Mouse (Mus musculus) CH12.LX (cell line): ENCODE data around the gene Il18. TPM values are rescaled to one million over a fixed set of nuclear protein-coding genes. Genes with fewer than 3 reads are reported as not detected.
A peak's percentile ranks its signal among the peaks of the same experiment; 100 is the strongest.

Source experiments
- DNase-seq: peaks from one replicate; pipeline ENCODE4 v3.0.0-alpha.2; 2013; ENCODE audit errors: extremely low read depth
- H3K27ac ChIP-seq: 2 replicates; pipeline ENCODE4 v1.5.1; 2012; ENCODE audit warnings: low read depth, mild to moderate bottlenecking, control low read depth, moderate library complexity; ENCODE audit not compliant: insufficient read depth
- H3K27me3 ChIP-seq: replicated peaks from 2 replicates; pipeline ENCODE3; 2012; ENCODE audit warnings: inconsistent platforms
- H3K36me3 ChIP-seq, 2 experiments: replicated peaks in 1 of 2; 2 replicates each; pipeline versions ENCODE3 to v1.6.1; 2012; ENCODE audit warnings: inconsistent platforms in 1 of 2, low read length in 1 of 2, mild to moderate bottlenecking in 1 of 2, mixed read lengths in 1 of 2, moderate library complexity in 1 of 2; ENCODE audit not compliant: control insufficient read depth in 1 of 2, insufficient read depth in 1 of 2
- H3K4me1 ChIP-seq, 2 experiments: 2 replicates each; pipeline ENCODE4 v1.6.1; 2012; ENCODE audit warnings: inconsistent platforms in 1 of 2, moderate library complexity in 1 of 2; ENCODE audit not compliant: insufficient read depth in 2 of 2, control insufficient read depth in 1 of 2
- H3K4me2 ChIP-seq: 2 replicates; pipeline ENCODE4 v1.6.1; 2012; ENCODE audit warnings: low read depth, mild to moderate bottlenecking, control low read depth; ENCODE audit not compliant: poor library complexity, insufficient read depth, severe bottlenecking
- H3K4me3 ChIP-seq, 3 experiments: fragments of 150-350 bp in 1 of 3; sonication (generic) in 1 of 3; replicated peaks in 1 of 3; 2 replicates each; pipeline versions ENCODE3 to v1.5.1; 2011 to 2012; ENCODE audit warnings: low read depth in 2 of 3, low read length in 2 of 3, mild to moderate bottlenecking in 2 of 3, moderate library complexity in 2 of 3, control low read depth in 1 of 3, improper control_type of control experiment in 1 of 3, inconsistent platforms in 1 of 3, mixed read lengths in 1 of 3; ENCODE audit not compliant: poor library complexity in 1 of 3
- H3K79me2 ChIP-seq: replicated peaks from 2 replicates; pipeline ENCODE4 v1.6.1; 2012; ENCODE audit warnings: mild to moderate bottlenecking, moderate library complexity; ENCODE audit not compliant: control insufficient read depth, poor library complexity, insufficient read depth, severe bottlenecking; ENCODE audit errors: extremely low read depth
- H3K9ac ChIP-seq: 2 replicates; pipeline ENCODE4 v1.6.1; 2012; ENCODE audit warnings: low read depth, mild to moderate bottlenecking, control low read depth, moderate library complexity; ENCODE audit not compliant: insufficient read depth
- H3K9me3 ChIP-seq: replicated peaks from 2 replicates; pipeline ENCODE3; 2012; ENCODE audit warnings: low read length, inconsistent platforms, mixed read lengths
- BHLHE40 ChIP-seq: IDR thresholded peaks from 2 replicates; pipeline ENCODE4 v1.6.1; 2011; ENCODE audit warnings: mild to moderate bottlenecking, low read depth, low read length, improper control_type of control experiment
- CHD1 ChIP-seq: IDR thresholded peaks from 2 replicates; pipeline ENCODE4 v1.6.1; 2012; ENCODE audit warnings: low read depth, low read length, improper control_type of control experiment, inconsistent platforms
- CHD2 ChIP-seq: IDR thresholded peaks from 2 replicates; pipeline ENCODE4 v1.6.1; 2011; ENCODE audit warnings: low read length, improper control_type of control experiment
- CTCF ChIP-seq, 2 experiments: IDR thresholded peaks in 1 of 2; conservative IDR thresholded peaks in 1 of 2; 2 replicates each; pipeline ENCODE4 v1.5.1; 2011 to 2012; ENCODE audit warnings: low read depth in 2 of 2, low read length in 2 of 2, improper control_type of control experiment in 1 of 2, inconsistent platforms in 1 of 2, mild to moderate bottlenecking in 1 of 2, moderate library complexity in 1 of 2
- E2F4 ChIP-seq: IDR thresholded peaks from 2 replicates; pipeline ENCODE4 v1.6.1; 2011; ENCODE audit warnings: low read depth, low read length, improper control_type of control experiment; ENCODE audit not compliant: insufficient replicate concordance
- ELF1 ChIP-seq: IDR thresholded peaks from 2 replicates; pipeline ENCODE4 v1.6.1; 2014; ENCODE audit warnings: low read depth, mild to moderate bottlenecking, inconsistent platforms, low read length, improper control_type of control experiment
- EP300 ChIP-seq: IDR thresholded peaks from 2 replicates; pipeline ENCODE4 v1.6.1; 2011; ENCODE audit warnings: low read length, improper control_type of control experiment
- ETS1 ChIP-seq: conservative IDR thresholded peaks from 2 replicates; pipeline ENCODE4 v1.6.1; 2012; ENCODE audit warnings: low read depth, mild to moderate bottlenecking, inconsistent platforms, low read length, improper control_type of control experiment, moderate library complexity
- HCFC1 ChIP-seq: IDR thresholded peaks from 2 replicates; pipeline ENCODE4 v1.6.1; 2012; ENCODE audit warnings: low read depth, mild to moderate bottlenecking, inconsistent platforms, low read length, improper control_type of control experiment
- IRF4 ChIP-seq: IDR thresholded peaks from 2 replicates; pipeline ENCODE4 v1.6.1; 2014; ENCODE audit warnings: low read depth, mild to moderate bottlenecking, inconsistent platforms, low read length, improper control_type of control experiment
- KAT2A ChIP-seq: IDR thresholded peaks from 2 replicates; pipeline ENCODE4 v1.6.1; 2012; ENCODE audit warnings: low read length, improper control_type of control experiment, inconsistent platforms; ENCODE audit not compliant: insufficient replicate concordance
- MAX ChIP-seq: IDR thresholded peaks from 2 replicates; pipeline ENCODE4 v1.6.1; 2011; ENCODE audit warnings: low read length, improper control_type of control experiment
- MEF2A ChIP-seq: IDR thresholded peaks from 2 replicates; pipeline ENCODE4 v1.6.1; 2014; ENCODE audit warnings: low read depth, mild to moderate bottlenecking, inconsistent platforms, low read length, improper control_type of control experiment, borderline replicate concordance
- MXI1 ChIP-seq: IDR thresholded peaks from 2 replicates; pipeline ENCODE4 v1.6.1; 2011; ENCODE audit warnings: mild to moderate bottlenecking, low read depth, low read length, improper control_type of control experiment
- MYC ChIP-seq: IDR thresholded peaks from 2 replicates; pipeline ENCODE4 v1.6.1; 2011; ENCODE audit warnings: low read depth, mild to moderate bottlenecking, improper control_type of control experiment, low read length
- NELFE ChIP-seq: IDR thresholded peaks from 2 replicates; pipeline ENCODE4 v1.6.1; 2011; ENCODE audit warnings: low read depth, low read length, improper control_type of control experiment
- NRF1 ChIP-seq: IDR thresholded peaks from 2 replicates; pipeline ENCODE4 v1.6.1; 2014; ENCODE audit warnings: low read depth, mild to moderate bottlenecking, inconsistent platforms, low read length, improper control_type of control experiment, moderate library complexity
- POLR2A ChIP-seq: IDR thresholded peaks from 2 replicates; pipeline ENCODE4 v1.6.1; 2011; ENCODE audit warnings: low read depth, mild to moderate bottlenecking, improper control_type of control experiment, low read length
- POLR2AphosphoS2 ChIP-seq: IDR thresholded peaks from 2 replicates; pipeline ENCODE4 v1.6.1; 2011; ENCODE audit warnings: low read depth, low read length, improper control_type of control experiment
- RAD21 ChIP-seq: IDR thresholded peaks from 2 replicates; pipeline ENCODE4 v1.6.1; 2011; ENCODE audit warnings: low read depth, mild to moderate bottlenecking, low read length, improper control_type of control experiment, moderate library complexity
- SIN3A ChIP-seq: IDR thresholded peaks from 2 replicates; pipeline ENCODE4 v1.6.1; 2012; ENCODE audit warnings: low read length, improper control_type of control experiment, inconsistent platforms
- TBP ChIP-seq: conservative IDR thresholded peaks from 2 replicates; pipeline ENCODE4 v1.6.1; 2011; ENCODE audit warnings: low read depth, low read length, improper control_type of control experiment
- TCF12 ChIP-seq: IDR thresholded peaks from 2 replicates; pipeline ENCODE4 v1.6.1; 2014; ENCODE audit warnings: low read depth, mild to moderate bottlenecking, inconsistent platforms, low read length, improper control_type of control experiment
- UBTF ChIP-seq: IDR thresholded peaks from 2 replicates; pipeline ENCODE4 v1.6.1; 2012; ENCODE audit warnings: low read depth, mild to moderate bottlenecking, inconsistent platforms, low read length, improper control_type of control experiment, moderate library complexity
- USF1 ChIP-seq: IDR thresholded peaks from 2 replicates; pipeline ENCODE4 v1.6.1; 2014; ENCODE audit warnings: low read depth, mild to moderate bottlenecking, inconsistent platforms, low read length, improper control_type of control experiment
- ZC3H11A ChIP-seq: IDR thresholded peaks from 2 replicates; pipeline ENCODE4 v1.6.1; 2012; ENCODE audit warnings: low read depth, mild to moderate bottlenecking, inconsistent platforms, low read length, improper control_type of control experiment
- ZKSCAN1 ChIP-seq: IDR thresholded peaks from 2 replicates; pipeline ENCODE4 v1.6.1; 2012; ENCODE audit warnings: low read depth, inconsistent platforms, low read length, improper control_type of control experiment, borderline replicate concordance
- ZMIZ1 ChIP-seq: IDR thresholded peaks from 2 replicates; pipeline ENCODE4 v1.6.1; 2012; ENCODE audit warnings: low read depth, mild to moderate bottlenecking, inconsistent platforms, low read length, improper control_type of control experiment
- dilution Hi-C: fragments of 300-500 bp; cut with MboI; formaldehyde crosslinking; loops from 2 replicates; pipeline ENCODE4 v1.14.3; 2020; ENCODE audit warnings: low sequenced_read_pairs; ENCODE audit not compliant: extremely low pct_unique_long_range_greater_than_20kb, extremely low pct_ligation_motif_present
- in situ Hi-C: fragments of 300-500 bp; cut with MboI; formaldehyde crosslinking; loops from 3 replicates; pipeline ENCODE4 v1.14.3; 2019; ENCODE audit warnings: low sequenced_read_pairs, low pct_ligation_motif_present, low pct_unique_long_range_greater_than_20kb, mixed read lengths
- polyA plus RNA-seq: library from polyadenylated mRNA; unstranded; fragments of >175 nt; gene quantifications from 2 replicates; pipeline ENCODE4 v1.2.1, GENCODE M21; 2012; ENCODE audit warnings: low read depth; ENCODE audit not compliant: insufficient read length
- total RNA-seq, 2 experiments: library from RNA; depleted of rRNA; stranded (reverse); fragments of 300-350 nt in 1 of 2; fragments of >200 nt in 1 of 2; gene quantifications; 2 replicates each; pipeline ENCODE4 v1.2.3; 2012 to 2014

Gene Il18
- total and polyA plus RNA-seq, 3 experiments, result 0.56 to 0.98 (median 0.59) TPM

DNA sequence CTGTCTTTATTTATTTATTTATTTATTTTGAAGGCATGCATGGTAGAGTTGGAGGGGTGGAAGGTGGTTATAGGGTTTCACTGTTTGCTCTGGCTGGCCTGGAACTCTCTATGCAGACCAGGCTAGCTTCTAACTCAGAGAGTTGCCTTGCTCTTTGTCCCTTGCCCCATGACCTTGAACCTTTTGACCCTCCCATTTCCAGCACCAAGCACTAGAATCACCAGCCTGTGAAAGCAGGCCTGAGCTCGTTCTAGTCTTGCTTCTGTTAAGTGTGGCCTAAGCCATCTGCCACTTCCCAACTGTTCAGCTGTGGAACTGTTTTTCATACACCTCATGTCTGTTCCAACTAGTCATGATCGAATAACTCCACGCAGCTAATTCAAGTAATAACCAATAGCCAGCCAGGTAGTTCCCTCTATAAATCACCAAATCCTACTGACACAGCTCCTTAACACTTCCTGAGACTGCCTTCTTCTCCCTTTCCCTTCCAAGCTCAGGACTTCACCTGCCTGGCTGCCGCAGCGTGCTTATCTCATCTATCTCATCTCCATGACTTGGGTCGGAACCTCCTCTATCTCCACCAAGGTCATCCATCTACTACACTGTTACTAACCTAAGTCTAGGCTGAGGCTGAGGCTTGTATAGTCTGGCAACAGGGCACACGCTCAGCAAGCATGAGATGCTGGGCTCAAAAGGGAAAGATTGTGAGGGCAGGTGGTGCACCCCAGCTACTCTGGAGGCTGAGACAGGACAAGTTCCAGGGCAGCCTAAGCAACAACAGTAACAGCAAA lies 47.6 kb downstream of the Il18 start:
- dilution Hi-C loops (no loop called here), in situ Hi-C loops (loop anchor here (10.0 kb wide), 1 partner anchor 147 kb away; no protein-coding TSS in a partner anchor)
- H3K4me1 ChIP-seq, result peaks cover 5 to 34% of the 10 kb centered on the region in 2 experiments; a peak in 3 of 4 replicates
- H3K4me3 ChIP-seq, result peak overlapping the region; percentile 80 to 98 (median 84)
- H3K9me3 ChIP-seq, result no peaks in the 10 kb centered on the region
- peaks cover 45% of the 10 kb centered on the region for H3K79me2 ChIP-seq
- peaks cover 30 to 52% of the 10 kb centered on the region in 2 experiments for H3K36me3 ChIP-seq
- H3K27me3 ChIP-seq, result no peaks in the 10 kb centered on the region
- TF ChIP-seq UBTF, result no peak
- TF ChIP-seq, all 38 proteins: peak for 0
- Histone ChIP-seq H3K27ac (no peak overlapping the region), H3K4me2 (peak overlapping the region; percentile 52), H3K9ac (peak overlapping the region; percentile 73)
- no peak for DNase-seq

DNA sequence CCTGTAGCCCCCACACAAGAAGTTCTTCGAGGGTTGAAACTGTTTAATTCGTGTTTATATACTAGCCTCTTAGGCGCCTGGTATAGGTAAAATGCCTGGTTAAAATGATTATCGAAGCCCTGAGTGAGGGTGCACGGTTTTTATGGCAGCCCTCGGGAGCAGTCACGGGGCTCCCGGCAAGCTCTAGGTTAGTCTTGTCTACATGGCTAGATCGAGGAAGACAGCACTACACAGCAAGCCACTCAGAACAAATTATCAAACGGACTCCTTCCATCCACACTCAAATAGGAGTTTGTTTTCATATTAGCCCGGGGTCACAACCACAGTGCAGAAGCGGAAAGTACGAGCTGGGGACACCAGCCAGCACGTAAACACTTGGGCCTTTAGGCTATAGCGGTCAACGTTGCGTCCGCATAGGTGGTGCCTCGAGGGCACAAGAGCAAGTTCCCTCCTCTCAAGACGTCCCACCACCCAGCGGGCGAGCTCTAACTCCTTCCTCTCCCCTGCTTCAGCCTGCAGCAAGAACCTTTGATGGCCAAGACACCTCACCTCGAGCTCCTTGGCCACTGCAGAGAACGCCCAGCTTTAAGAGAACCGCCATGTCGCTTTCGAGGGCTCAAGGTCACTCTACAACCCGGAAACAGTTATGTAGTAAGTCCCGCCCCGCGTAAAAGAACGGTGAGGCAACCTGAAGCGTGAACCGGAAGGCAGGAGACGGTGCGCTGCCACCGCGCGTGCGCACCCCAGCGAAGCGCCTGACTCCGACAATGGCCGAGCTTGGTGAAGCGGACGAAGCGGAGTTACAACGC lies 48.8 kb downstream of the Il18 start, which contains the start of the genes Sdhd and Timm8b:
Sdhd (minus strand) TSS at position 624 of the 809 bp plus-strand sequence.
Timm8b (plus strand) TSS at position 722 of the 809 bp plus-strand sequence.
- in situ Hi-C loops (loop anchor here (10.0 kb wide), 1 partner anchor 149 kb away; no protein-coding TSS in a partner anchor), dilution Hi-C loops (no loop called here)
- no peaks in the 10 kb centered on the region for H3K27me3 ChIP-seq

More for the DNA sequence above, 48.8 kb downstream of the Il18 start, which contains the start of the genes Sdhd and Timm8b:
- Histone ChIP-seq H3K4me3 (peak within 1 kb of the TSS; percentile 80 to 98 (median 84)), H3K36me3 (peaks cover 27 to 49% of the 10 kb centered on the region in 2 experiments), H3K9ac (peak within 1 kb of the TSS; percentile 92), H3K4me2 (peak within 1 kb of the TSS; percentile 89), H3K79me2 (peaks cover 47% of the 10 kb centered on the region), H3K4me1 (peaks cover 5 to 34% of the 10 kb centered on the region in 2 experiments; a peak in 3 of 4 replicates), H3K27ac (peak within 1 kb of the TSS; percentile 62), H3K9me3 (no peaks in the 10 kb centered on the region)
- TF ChIP-seq CHD1 (0 out of 2 replicates have a peak, but pooled peaks have one; percentile 67), MYC (peak; percentile 68; the same call in 1 of the 2 replicates), KAT2A (peak; percentile 86; the same call in 1 of the 2 replicates), SIN3A (peak; percentile 90), IRF4 (peak; percentile 38; the same call in 1 of the 2 replicates), EP300 (no peak), USF1 (no peak), ZC3H11A (no peak), NRF1 (peak; percentile 98), HCFC1 (peak; percentile 90), POLR2A (peak; percentile 96), POLR2AphosphoS2 (no peak; the same call in 1 of the 2 replicates), E2F4 (peak; percentile 55; the same call in 1 of the 2 replicates), RAD21 (no peak), CTCF (conservative IDR thresholded peaks at IDR 0.05 in 1 of 2, IDR thresholded peaks at IDR 0.05 in 1 of 2; ENCODE audit: low read depth in 2 of 2, low read length in 2 of 2) (no peak), ELF1 (peak; percentile 93), CHD2 (peak; percentile 88), MXI1 (peak; percentile 81), TCF12 (peak; percentile 94), ZMIZ1 (peak; percentile 87), BHLHE40 (peak; percentile 70), ZKSCAN1 (no peak), TBP (peak; percentile 91), NELFE (peak; percentile 94), MAX (peak; percentile 73), ETS1 (0 out of 2 replicates have a peak, but pooled peaks have one; percentile 26), MEF2A (peak; percentile 16; the same call in 1 of the 2 replicates)
- peak; percentile 96 for DNase-seq
